Mouse (Mus musculus) lung, postnatal 0 days (tissue): ENCODE data around the gene Ogdh.

Experiments
- CTCF ChIP-seq: IDR thresholded peaks from 2 replicates; pipeline ENCODE4 v1.5.1; 2016; ENCODE audit warnings: antibody characterized with exemption, mild to moderate bottlenecking
- EP300 ChIP-seq: IDR thresholded peaks from 2 replicates; pipeline ENCODE4 v1.6.1; 2016; ENCODE audit warnings: antibody characterized with exemption, mild to moderate bottlenecking, control low read depth

DNA sequence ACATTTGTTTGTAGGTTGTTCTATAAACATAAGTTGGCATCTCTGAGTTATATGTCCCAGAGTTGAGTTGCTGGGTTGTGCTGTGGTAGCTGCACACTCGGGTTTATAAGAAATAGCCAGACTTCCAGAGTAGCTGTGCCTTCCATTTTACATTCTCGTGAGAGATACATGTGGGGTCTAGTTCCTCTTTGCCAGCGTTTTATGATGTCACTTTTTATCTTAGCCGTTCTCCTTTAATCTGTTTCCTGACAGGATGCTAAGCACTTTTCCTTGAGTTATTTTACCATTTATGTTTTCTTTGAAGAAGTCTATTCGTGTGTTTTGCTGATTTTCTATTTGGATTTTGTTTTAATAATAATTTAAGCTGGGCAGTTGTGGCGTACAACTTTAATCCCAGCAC, 101.4 kb downstream of the Ogdh start:
- TF ChIP-seq CTCF, result no peak
- no peak for TF ChIP-seq EP300
